ENCODE assay signal across 24 mouse cellular contexts in the genomic region with DNA sequence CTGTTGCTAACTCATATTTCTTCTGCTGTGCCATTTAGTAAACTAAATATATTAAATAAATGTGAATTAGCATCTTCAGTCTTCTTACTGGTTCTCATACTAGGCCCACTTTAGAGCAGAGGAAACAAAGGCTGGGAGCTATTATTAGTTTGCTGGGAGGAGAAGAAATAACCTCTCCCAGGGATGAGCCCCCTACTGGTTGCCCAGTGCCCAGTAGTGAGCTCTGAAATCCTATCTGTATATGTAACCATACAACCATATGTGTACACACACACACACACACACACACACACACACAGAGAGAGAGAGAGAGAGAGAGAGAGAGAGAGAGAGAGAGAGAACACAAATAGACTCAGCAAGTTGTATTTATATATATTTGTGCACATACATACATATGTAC. TPM values are rescaled to one million over a fixed set of nuclear protein-coding genes. Genes with fewer than 3 reads are reported as not detected.
DNase-seq lines count a peak whose midpoint lies in the region; ATAC-seq and TF ChIP-seq lines count a peak whose summit lies in the region.
"Had no signal": no experiment of that assay in that cellular context is flagged by ENCODE, and none has a peak within 500 bp of the region (broad histone marks: within the 10 kb centered on the region; RNA-seq: fewer than 3 reads in every experiment).

No protein-coding gene starts in this region.

- no peaks in the 10 kb centered on the region for H3K9me3 ChIP-seq in midbrain, embryonic 11.5 days (ENCODE audit: control insufficient read depth, low read length)
- H3K9me3 ChIP-seq in midbrain, embryonic 16.5 days (replicated peaks; ENCODE audit: control insufficient read depth, low read length, poor library complexity, severe bottlenecking): no peaks in the 10 kb centered on the region
- H3K9me3 ChIP-seq: embryonic facial prominence, embryonic 15.5 days; forebrain, embryonic 10.5 days; heart, embryonic 12.5 days; hindbrain, embryonic 10.5 days; hindbrain, embryonic 15.5 days had no signal

- DNase-seq in layer of hippocampus, adult 2 months (ENCODE audit: low spot score in 2 of 2): no peak
- DNase-seq in layer of hippocampus, adult 18-20 months (ENCODE audit: low spot score in 2 of 2): no peak
- DNase-seq in midbrain, embryonic 11.5 days (ENCODE audit: low spot score, missing footprints): peak; percentile 57
- DNase-seq in NIH3T3 (ENCODE audit: low read depth) (peak; percentile 38), adipocyte (ENCODE audit: low spot score) (no peak)
- DNase-seq in thymus, postnatal 10 days (ENCODE audit: low spot score in 2 of 2): no peak
- DNase-seq: adrenal gland, adult 8-10 months; adrenal gland, postnatal 36 days; cerebellum, adult 11 months; cerebellum, adult 8-10 months; cerebellum, postnatal 14 days; embryo, embryonic 11 days; gastrocnemius, adult 2 months; gastrocnemius, postnatal 25 days had no signal

- no peak overlapping the region for H3K27ac ChIP-seq in layer of hippocampus, adult 2 months
- no peak overlapping the region for H3K27ac ChIP-seq in midbrain, embryonic 11.5 days (ENCODE audit: low read depth, low read length)
- H3K27ac ChIP-seq in midbrain, embryonic 16.5 days (ENCODE audit: low read length): no peak overlapping the region
- H3K27ac ChIP-seq: embryonic facial prominence, embryonic 15.5 days; forebrain, embryonic 10.5 days; gastrocnemius, adult 2 months; hindbrain, embryonic 10.5 days; hindbrain, embryonic 15.5 days had no signal

- no peaks in the 10 kb centered on the region for H3K27me3 ChIP-seq in midbrain, embryonic 11.5 days (ENCODE audit: control insufficient read depth, insufficient read depth, low read length)
- no peaks in the 10 kb centered on the region for H3K27me3 ChIP-seq in midbrain, embryonic 16.5 days (ENCODE audit: control insufficient read depth, insufficient read depth, low read depth, low read length)
- H3K27me3 ChIP-seq: CH12.LX; embryonic facial prominence, embryonic 15.5 days; heart, embryonic 12.5 days; hindbrain, embryonic 15.5 days had no signal

- H3K4me3 ChIP-seq in layer of hippocampus, adult 2 months: no peak overlapping the region
- H3K4me3 ChIP-seq in midbrain, embryonic 11.5 days (ENCODE audit: low read depth, low read length): no peak overlapping the region
- no peak overlapping the region for H3K4me3 ChIP-seq in midbrain, embryonic 16.5 days (ENCODE audit: low read depth, low read length)
- H3K4me3 ChIP-seq: embryonic facial prominence, embryonic 15.5 days; erythroblast, embryonic 14.5 days; forebrain, embryonic 10.5 days; gastrocnemius, adult 2 months; heart, embryonic 12.5 days; hindbrain, embryonic 10.5 days; hindbrain, embryonic 15.5 days had no signal

- 0 out of 2 replicates have a peak, but pooled peaks cover 3% of the 10 kb centered on the region for H3K4me1 ChIP-seq in midbrain, embryonic 11.5 days (ENCODE audit: control insufficient read depth, insufficient read depth, low read length)
- H3K4me1 ChIP-seq in midbrain, embryonic 16.5 days (ENCODE audit: control insufficient read depth, insufficient read depth, low read length): no peaks in the 10 kb centered on the region
- H3K4me1 ChIP-seq: embryonic facial prominence, embryonic 15.5 days; heart, embryonic 12.5 days; hindbrain, embryonic 15.5 days had no signal

- ATAC-seq in midbrain, embryonic 11.5 days (ENCODE audit: low FRiP score): no peak
- no peak for ATAC-seq in midbrain, embryonic 16.5 days
- 0 out of 2 replicates have a peak, but pooled peaks have one; percentile 39 for ATAC-seq in megakaryocyte progenitor cell, adult 5-6 weeks (replicated peaks; ENCODE audit: poor library complexity)
- ATAC-seq: forebrain, embryonic 14.5 days had no signal

- no peak overlapping the region for H3K4me2 ChIP-seq in midbrain, embryonic 11.5 days
- no peak overlapping the region for H3K4me2 ChIP-seq in midbrain, embryonic 16.5 days (ENCODE audit: low read length)
- H3K4me2 ChIP-seq: embryonic facial prominence, embryonic 15.5 days; heart, embryonic 12.5 days; hindbrain, embryonic 15.5 days had no signal

- no peaks in the 10 kb centered on the region for H3K36me3 ChIP-seq in midbrain, embryonic 11.5 days (ENCODE audit: control insufficient read depth, insufficient read depth, low read length)
- H3K36me3 ChIP-seq in midbrain, embryonic 16.5 days (ENCODE audit: control insufficient read depth, insufficient read depth, low read length): no peaks in the 10 kb centered on the region
- H3K36me3 ChIP-seq: embryonic facial prominence, embryonic 15.5 days; forebrain, embryonic 10.5 days; heart, embryonic 12.5 days; hindbrain, embryonic 10.5 days; hindbrain, embryonic 15.5 days had no signal

- no peak overlapping the region for H3K9ac ChIP-seq in midbrain, embryonic 11.5 days (ENCODE audit: low read length)
- H3K9ac ChIP-seq in midbrain, embryonic 16.5 days (ENCODE audit: low read depth, low read length): no peak overlapping the region
- H3K9ac ChIP-seq: embryonic facial prominence, embryonic 15.5 days; heart, embryonic 12.5 days; hindbrain, embryonic 15.5 days had no signal

- TF ChIP-seq CTCF in layer of hippocampus, adult 2 months (conservative IDR thresholded peaks at IDR 0.05): peak; percentile 53

RNA-seq across cellular contexts. Expression of a gene that starts 8.6 kb away (rescaled TPM):
- total RNA-seq in layer of hippocampus, adult 2 months (2021): 1 to 10 TPM; 6.8 to 7.7 TPM
- total RNA-seq in layer of hippocampus, adult 18-20 months (2021): 10 to 100 TPM in 1 of 2 experiments, 1 to 10 TPM in 1; 8.7 to 10.4 TPM
- polyA plus RNA-seq in midbrain, embryonic 11.5 days (2014; fragmentation: Nextera tagmentation; extraction: Ambion mirVana): 10.1 TPM in 2 replicates
- 4.7 and 5.1 TPM in 2 replicates for polyA plus RNA-seq in midbrain, embryonic 16.5 days (2015; fragmentation: Nextera tagmentation; extraction: Ambion mirVana)
- total RNA-seq in megakaryocyte progenitor cell, adult 5-6 weeks (2015): 6.3 and 10.0 TPM in 2 replicates
- total RNA-seq in megakaryocyte progenitor cell, adult 5-6 weeks (2017): 10.1 and 13.9 TPM in 2 replicates
- polyA plus RNA-seq: erythroblast, embryonic 14.5 days had no signal

Comparison
In these comparisons a context has a peak if more than half of its experiments do, and no peak if none do; other contexts are left out.
1. DNase-seq: peak in midbrain, embryonic 11.5 days (single experiment) and NIH3T3 (single experiment); none in layer of hippocampus, adult 2 months (0 of 2), layer of hippocampus, adult 18-20 months (0 of 2), thymus, postnatal 10 days (0 of 2) and adipocyte (single experiment).